Mouse (Mus musculus) C2C12 (cell line): ENCODE results near the gene Foxf2. TPM values are rescaled to one million over a fixed set of nuclear protein-coding genes. Genes with fewer than 3 reads are reported as not detected.
A peak's percentile ranks its signal among the peaks of the same experiment; 100 is the strongest.

Source experiments
- H3K27me3 ChIP-seq: one replicate; pipeline ENCODE4 v1.6.1; 2011; ENCODE audit not compliant: control insufficient read depth, insufficient read depth, insufficient read length
- H3K36me3 ChIP-seq: one replicate; pipeline ENCODE4 v1.6.1; 2011; ENCODE audit not compliant: control insufficient read depth, insufficient read depth
- H3K4me3 ChIP-seq: one replicate; pipeline ENCODE4 v1.5.1; 2011; ENCODE audit warnings: mild to moderate bottlenecking, control low read depth; ENCODE audit not compliant: poor library complexity, insufficient read depth, severe bottlenecking
- H3K79me2 ChIP-seq: one replicate; pipeline ENCODE4 v1.6.1; 2011; ENCODE audit not compliant: control insufficient read depth, insufficient read depth
- H3K79me3 ChIP-seq: one replicate; pipeline ENCODE4 v1.6.1; 2011; ENCODE audit warnings: low read depth, control low read depth
- H3ac ChIP-seq: one replicate; pipeline ENCODE3; 2011; ENCODE audit warnings: low read depth; ENCODE audit not compliant: control insufficient read depth, insufficient read length
- CEBPB ChIP-seq: IDR thresholded peaks from one replicate; pipeline ENCODE4 v1.6.1; 2011; ENCODE audit warnings: low read depth, mild to moderate bottlenecking, control low read depth, moderate library complexity
- CTCF ChIP-seq: IDR thresholded peaks from one replicate; pipeline ENCODE4 v1.5.1; 2011; ENCODE audit not compliant: control insufficient read depth, insufficient read depth, insufficient read length
- FOSL1 ChIP-seq: IDR thresholded peaks from one replicate; pipeline ENCODE4 v1.8.0; 2011; ENCODE audit warnings: mild to moderate bottlenecking, low read length; ENCODE audit not compliant: poor library complexity, insufficient read depth, severe bottlenecking
- MAX ChIP-seq: IDR thresholded peaks from one replicate; pipeline ENCODE4 v1.6.1; 2011; ENCODE audit warnings: mild to moderate bottlenecking, control low read depth
- MYOD1 ChIP-seq: IDR thresholded peaks from one replicate; pipeline ENCODE4 v1.6.1; 2011; ENCODE audit warnings: low read depth; ENCODE audit not compliant: control insufficient read depth, insufficient read length
- MYOG ChIP-seq: IDR thresholded peaks from one replicate; pipeline ENCODE4 v1.6.1; 2011; ENCODE audit not compliant: control insufficient read depth, insufficient read length; ENCODE audit errors: extremely low read depth
- USF1 ChIP-seq: IDR thresholded peaks from one replicate; pipeline ENCODE4 v1.6.1; 2011; ENCODE audit warnings: low read depth, mild to moderate bottlenecking, control low read depth, moderate library complexity
- polyA plus RNA-seq: library from polyadenylated mRNA; unstranded; fragments of >200 nt; fragmentation: generic; extraction: Trizol; gene quantifications from one replicate; pipeline ENCODE4 v1.2.1, GENCODE M21; 2012; ENCODE audit warnings: missing spikeins

Foxf2 gene
- polyA plus RNA-seq, 1 experiment = 11.3 TPM

GRCm38 (mm10) chr13:31618416-31618815, 7.2 kb upstream of the Foxf2 start:
- no peak overlapping the region for H3K4me3 ChIP-seq

GRCm38 (mm10) chr13:31618919-31619655, 6.5 kb upstream of the Foxf2 start:
- H3K79me3 ChIP-seq = no peaks in the 10 kb centered on the region
- TF ChIP-seq CTCF = no peak
- TF ChIP-seq MAX = no peak
- no peak for TF ChIP-seq MYOD1
- TF ChIP-seq FOSL1 = no peak
- no peak overlapping the region for H3ac ChIP-seq
- no peaks in the 10 kb centered on the region for H3K27me3 ChIP-seq
- H3K79me2 ChIP-seq = no peaks in the 10 kb centered on the region
- H3K36me3 ChIP-seq = no peaks in the 10 kb centered on the region
- H3K4me3 ChIP-seq = no peak overlapping the region

More at GRCm38 (mm10) chr13:31618416-31618815, 7.2 kb upstream of the Foxf2 start:
- no peak for TF ChIP-seq FOSL1
- TF ChIP-seq USF1 = no peak
- TF ChIP-seq MYOD1 = no peak
- TF ChIP-seq MAX = no peak
- peak; percentile 89 for TF ChIP-seq CTCF
- no peaks in the 10 kb centered on the region for H3K79me2 ChIP-seq
- no peaks in the 10 kb centered on the region for H3K27me3 ChIP-seq
- H3K36me3 ChIP-seq = no peaks in the 10 kb centered on the region
- no peaks in the 10 kb centered on the region for H3K79me3 ChIP-seq
- H3ac ChIP-seq = peak overlapping the region; percentile 26

- Histone ChIP-seq H3K27me3 (no peaks in the 10 kb centered on the region), H3K79me2 (no peaks in the 10 kb centered on the region), H3ac (no peak overlapping the region), H3K4me3 (no peak overlapping the region), H3K79me3 (no peaks in the 10 kb centered on the region), H3K36me3 (no peaks in the 10 kb centered on the region)
- TF ChIP-seq FOSL1 (no peak), MYOG (no peak), USF1 (no peak), CEBPB (no peak), MAX (no peak), CTCF (no peak), MYOD1 (no peak)
Observed at GRCm38 (mm10) chr13:31619826-31620498, 5.7 kb upstream of the Foxf2 start.

DNA sequence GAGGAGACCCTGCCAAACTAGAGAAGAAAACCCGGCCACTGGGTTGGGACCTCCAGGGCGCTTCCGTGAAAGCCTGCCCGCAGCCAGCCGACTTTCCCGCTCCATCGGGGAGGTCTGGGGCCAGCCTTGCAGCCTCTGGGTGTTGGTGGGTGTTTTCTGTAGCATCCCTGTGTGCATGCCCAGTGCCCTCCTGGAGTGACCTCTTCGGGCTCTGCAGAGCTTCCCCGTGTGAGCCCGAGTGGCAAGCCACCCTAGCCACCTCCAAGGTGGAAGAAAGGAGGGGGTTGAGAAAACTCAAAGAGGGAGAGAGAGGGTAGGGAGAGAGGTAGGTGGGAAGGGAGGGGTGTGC, 5.1 kb upstream of the Foxf2 start:
- Histone ChIP-seq H3K4me3 (no peak overlapping the region), H3K79me3 (no peaks in the 10 kb centered on the region), H3ac (no peak overlapping the region), H3K36me3 (no peaks in the 10 kb centered on the region), H3K27me3 (no peaks in the 10 kb centered on the region), H3K79me2 (no peaks in the 10 kb centered on the region)
- TF ChIP-seq FOSL1 (no peak), CTCF (no peak), MAX (no peak), MYOD1 (no peak), CEBPB (no peak), MYOG (no peak), USF1 (no peak)

- TF ChIP-seq FOSL1 (no peak), CTCF (no peak), MAX (no peak), CEBPB (no peak), USF1 (no peak), MYOG (no peak), MYOD1 (no peak)
- Histone ChIP-seq H3K27me3 (no peaks in the 10 kb centered on the region), H3K79me3 (no peaks in the 10 kb centered on the region), H3ac (no peak overlapping the region), H3K79me2 (peaks cover 2% of the 10 kb centered on the region), H3K36me3 (no peaks in the 10 kb centered on the region), H3K4me3 (no peak overlapping the region)
Observed at GRCm38 (mm10) chr13:31620937-31621336, 4.7 kb upstream of the Foxf2 start.
